Mouse (Mus musculus) activated CD4-positive, CD25-positive, alpha-beta regulatory T cell, adult 4 months (primary cell): ENCODE results near the gene Zg16. TPM values are rescaled to one million over a fixed set of nuclear protein-coding genes. Genes with fewer than 3 reads are reported as not detected.

Experiments used
- polyA plus RNA-seq, 2 experiments: library from polyadenylated mRNA; unstranded; fragments of 100-300 nt; shearing (Covaris generic); gene quantifications; one replicate each; pipeline ENCODE4 v1.2.1; 2017

Zg16 gene
- polyA plus RNA-seq, 2 experiments from 2014 or later = not detected

Other genes starting within 250 kb of the Zg16 start
- not detected for gene Doc2a, start 239.9 kb downstream of the Zg16 start, polyA plus RNA-seq
- gene Hirip3, start 225.4 kb downstream of the Zg16 start, polyA plus RNA-seq = 10 to 100 TPM; 10.5 to 18.4 TPM
- 10 to 100 TPM; 54.8 to 82.2 TPM for gene Ino80e, start 225.0 kb downstream of the Zg16 start, polyA plus RNA-seq
- 10 to 100 TPM; 16.8 to 19.5 TPM for gene Taok2, start 202.6 kb downstream of the Zg16 start, polyA plus RNA-seq
- gene Tmem219, start 164.4 kb downstream of the Zg16 start, polyA plus RNA-seq = 10 to 100 TPM; 43.7 to 56.1 TPM
- 1 to 10 TPM; 7.7 to 8.4 TPM for gene Kctd13, start 158.4 kb downstream of the Zg16 start, polyA plus RNA-seq
- gene Asphd1, start 137.7 kb downstream of the Zg16 start, polyA plus RNA-seq = under 1 TPM in 1 of 2 experiments, not detected in 1; 0.46 TPM
- under 1 TPM; 0.17 to 0.58 TPM for gene Sez6l2, start 136.8 kb downstream of the Zg16 start, polyA plus RNA-seq
- gene Cdipt, start 111.4 kb downstream of the Zg16 start, polyA plus RNA-seq = 100 to 1,000 TPM; 119 to 136 TPM
- gene Cdiptos, start 111.2 kb downstream of the Zg16 start, polyA plus RNA-seq = 1 to 10 TPM in 1 of 2 experiments, under 1 TPM in 1; 0.37 to 1.5 TPM
- 10 to 100 TPM; 12.5 to 18.3 TPM for gene Mvp, start 72.7 kb downstream of the Zg16 start, polyA plus RNA-seq
- not detected for gene Pagr1b, start 70.8 kb downstream of the Zg16 start, polyA plus RNA-seq
- gene Pagr1a, start 70.0 kb downstream of the Zg16 start, polyA plus RNA-seq = 10 to 100 TPM; 39.6 to 56.7 TPM
- 10 to 100 TPM; 26.4 to 31.8 TPM for gene Gm42742, start 66.2 kb downstream of the Zg16 start, polyA plus RNA-seq
- gene Prrt2, start 66.1 kb downstream of the Zg16 start, polyA plus RNA-seq = 1 to 10 TPM in 1 of 2 experiments, not detected in 1; 2.1 TPM
- 10 to 100 TPM; 19.0 to 19.1 TPM for gene Maz, start 60.3 kb downstream of the Zg16 start, polyA plus RNA-seq
- 10 to 100 TPM; 38.7 to 48.2 TPM for gene Kif22, start 44.9 kb downstream of the Zg16 start, polyA plus RNA-seq
- 100 to 1,000 TPM; 258 to 336 TPM for gene AI467606, start 4.0 kb upstream of the Zg16 start, polyA plus RNA-seq
- 10 to 100 TPM in 1 of 2 experiments, 1 to 10 TPM in 1; 9.2 to 11.7 TPM for gene Qprt, start 34.9 kb upstream of the Zg16 start, polyA plus RNA-seq
- 100 to 1,000 TPM; 157 to 159 TPM for gene Spn, start 50.5 kb upstream of the Zg16 start, polyA plus RNA-seq
- gene Cd2bp2, start 108.7 kb upstream of the Zg16 start, polyA plus RNA-seq = 10 to 100 TPM; 38.9 to 50.5 TPM
- 10 to 100 TPM; 13.6 to 18.9 TPM for gene Tbc1d10b, start 121.1 kb upstream of the Zg16 start, polyA plus RNA-seq
- gene Mylpf, start 121.6 kb upstream of the Zg16 start, polyA plus RNA-seq = 10 to 100 TPM; 26.7 to 30.7 TPM
- gene Zfp553, start 145.7 kb upstream of the Zg16 start, polyA plus RNA-seq = 1 to 10 TPM; 4.1 to 8.0 TPM
- 100 to 1,000 TPM; 811 to 836 TPM for gene Sept1, start 145.8 kb upstream of the Zg16 start, polyA plus RNA-seq
- 1 to 10 TPM in 1 of 2 experiments, under 1 TPM in 1; 0.29 to 1.1 TPM for gene Zfp771, start 156.9 kb upstream of the Zg16 start, polyA plus RNA-seq
- gene Dctpp1, start 173.4 kb upstream of the Zg16 start, polyA plus RNA-seq = 10 to 100 TPM; 48.1 to 69.5 TPM
- 10 to 100 TPM; 29.9 to 31.3 TPM for gene Sephs2, start 186.7 kb upstream of the Zg16 start, polyA plus RNA-seq
- 100 to 1,000 TPM; 149 to 232 TPM for gene Itgal, start 208.9 kb upstream of the Zg16 start, polyA plus RNA-seq